Mouse (Mus musculus) hematopoietic stem cell, adult 5-6 weeks (primary cell): Measurements from ENCODE around the gene Capn12. TPM values are rescaled to one million over a fixed set of nuclear protein-coding genes. Genes with fewer than 3 reads are reported as not detected.

ENCODE experiments used
- ATAC-seq, 2 experiments: fragments of 125-278 bp in 1 of 2; replicated peaks in 1 of 2; 2 replicates each; pipeline ENCODE4 v1.8.0; 2016 to 2017; ENCODE audit warnings: inconsistent platforms in 2 of 2, mild to moderate bottlenecking in 2 of 2, moderate number of reproducible peaks in 2 of 2, low read depth in 1 of 2, moderate TSS enrichment in 1 of 2; ENCODE audit not compliant: low FRiP score in 2 of 2, poor library complexity in 2 of 2, severe bottlenecking in 2 of 2, insufficient read depth in 1 of 2, low TSS enrichment in 1 of 2
- total RNA-seq: library from RNA; stranded (forward); fragments of 172-1452, 232-1000 nt; gene quantifications from 2 replicates; pipeline ENCODE4 v1.2.3, GENCODE M21; 2017

Gene Capn12
- total RNA-seq, 1 experiment from 2014 or later = not detected

- no peak for ATAC-seq
These were observed 49.9 kb downstream of the Capn12 start for GRCm38 (mm10) chr7:28931032-28931694.

DNA sequence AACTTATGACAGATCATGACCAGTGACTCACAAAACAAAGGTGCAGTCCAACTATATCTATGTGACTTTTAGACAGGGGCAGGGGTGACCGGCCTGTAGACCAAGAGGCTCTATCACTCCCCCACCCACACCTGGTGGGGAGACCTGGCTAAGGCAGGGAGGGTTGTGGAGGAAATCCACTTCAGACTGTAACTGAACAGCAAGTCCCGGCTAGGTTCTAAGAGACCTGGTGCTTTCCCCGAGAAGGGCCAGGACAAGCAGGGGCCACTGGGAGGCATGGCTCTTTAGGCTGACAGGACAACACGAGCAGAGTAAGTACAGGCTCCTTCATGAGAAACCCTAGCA is 50.4 kb downstream of the Capn12 start:
- no peak for ATAC-seq

DNA sequence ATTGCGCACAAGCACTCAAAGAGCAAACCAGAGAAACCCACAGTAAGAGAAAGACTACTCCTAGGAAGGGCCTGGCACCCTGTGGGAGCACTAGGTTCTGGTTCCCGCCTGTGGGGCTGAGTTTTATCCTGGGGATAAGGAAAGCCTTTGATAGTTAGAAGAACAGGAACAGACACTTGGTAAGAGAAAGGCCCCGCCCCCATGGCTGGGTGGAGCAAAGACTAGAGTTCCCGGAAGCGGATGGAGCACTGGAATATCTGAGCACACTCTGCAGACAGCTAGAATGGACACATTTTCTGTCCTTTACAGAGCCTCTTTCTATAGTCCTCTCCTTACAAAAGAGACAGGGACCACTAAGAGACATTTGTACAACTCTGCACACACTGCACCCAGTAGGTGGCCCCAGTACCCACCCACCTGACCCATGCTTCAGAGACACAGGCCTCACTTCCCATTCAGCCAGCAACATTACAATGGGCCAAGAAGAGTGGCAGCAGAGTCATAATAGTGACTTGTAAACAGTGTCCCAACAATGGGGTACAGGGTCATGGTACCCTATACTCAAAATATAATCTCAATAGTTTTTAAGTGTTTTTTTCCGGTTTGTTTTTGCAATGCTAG is 51.3 kb downstream of the Capn12 start:
- ATAC-seq = no peak

GRCm38 (mm10) chr7:28933825-28934224 is 52.6 kb downstream of the Capn12 start:
- no peak for ATAC-seq

DNA sequence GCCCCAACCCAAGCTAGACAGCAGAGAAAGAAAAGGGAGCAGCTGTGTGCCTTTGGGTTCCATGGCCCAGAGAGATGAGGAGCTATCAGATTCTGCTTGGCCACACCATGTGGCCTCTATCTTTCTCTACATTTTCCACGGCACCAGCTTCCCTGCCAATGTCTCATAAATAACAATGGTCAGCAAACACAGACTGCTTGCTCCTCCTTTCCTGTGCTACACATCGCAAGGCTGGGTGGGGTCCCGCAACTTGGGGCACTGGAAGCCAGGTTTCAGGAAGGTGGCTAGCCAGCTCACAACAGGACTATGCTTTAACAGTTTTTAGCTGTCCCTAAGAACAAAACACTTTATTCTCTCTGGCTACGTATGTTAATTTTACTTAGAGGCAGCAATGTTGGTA is 55.6 kb downstream of the Capn12 start:
- ATAC-seq = no peak

DNA sequence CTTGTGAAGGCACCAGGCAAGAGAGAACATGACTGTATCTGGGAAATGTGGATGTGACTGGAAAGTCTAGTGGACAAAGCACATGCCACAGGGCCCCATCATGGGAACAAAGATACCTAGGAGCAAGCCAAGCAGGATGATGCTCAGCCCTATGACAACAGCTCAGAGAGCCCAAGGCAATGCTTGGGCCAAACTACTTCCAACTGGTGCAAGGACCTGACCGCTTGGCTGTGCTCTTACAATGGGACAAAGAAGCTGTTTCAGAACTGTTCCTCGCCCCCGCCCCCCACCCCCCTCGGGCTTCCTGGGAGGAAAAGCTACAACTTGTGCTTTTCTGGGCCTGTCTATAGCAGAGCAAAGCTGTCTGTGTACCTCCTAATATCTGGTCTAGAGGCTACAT is 57.4 kb downstream of the Capn12 start:
- no peak for ATAC-seq

GRCm38 (mm10) chr7:28939418-28940183 is 58.4 kb downstream of the Capn12 start:
- ATAC-seq = no peak

GRCm38 (mm10) chr7:28941129-28941528 is 59.9 kb downstream of the Capn12 start:
- ATAC-seq = no peak

DNA sequence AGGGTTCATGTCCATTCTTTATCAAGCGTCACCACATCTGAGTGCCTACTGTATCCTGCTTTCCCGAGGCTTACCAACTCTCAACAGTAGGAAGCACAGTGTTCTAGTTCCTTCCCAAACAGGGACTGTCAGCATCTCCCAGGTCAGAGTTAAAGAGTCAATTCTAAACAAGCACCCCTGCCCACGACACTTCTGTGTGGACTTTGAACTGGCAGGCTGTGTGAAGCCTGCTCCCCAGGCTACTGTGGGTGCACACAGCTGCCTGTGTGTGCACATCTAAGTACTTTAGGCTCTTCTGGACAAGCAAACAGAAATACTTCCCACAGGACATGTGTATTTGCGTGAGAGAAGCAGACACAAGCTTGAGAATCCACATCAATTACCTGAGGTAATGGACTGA is 60.3 kb downstream of the Capn12 start:
- ATAC-seq = no peak

Other genes starting within 250 kb of the Capn12 start
- not detected in 2 replicates for gene Fbxo27, start 188.6 kb upstream of the Capn12 start, total RNA-seq
- gene Fbxo17, start 164.6 kb upstream of the Capn12 start, total RNA-seq = 1.1 and 2.1 TPM in 2 replicates
- 26.3 and 31.4 TPM in 2 replicates for gene Mrps12, start 139.6 kb upstream of the Capn12 start, total RNA-seq
- 5.9 and 10.6 TPM in 2 replicates for gene Sars2, start 139.4 kb upstream of the Capn12 start, total RNA-seq
- not detected in 2 replicates for gene Ccer2, start 125.2 kb upstream of the Capn12 start, total RNA-seq
- 27.7 and 37.4 TPM in 2 replicates for gene Sirt2, start 114.7 kb upstream of the Capn12 start, total RNA-seq
- 12.4 and 13.1 TPM in 2 replicates for gene Nfkbib, start 113.9 kb upstream of the Capn12 start, total RNA-seq
- gene Rinl, start 92.5 kb upstream of the Capn12 start, total RNA-seq = 40.5 and 51.7 TPM in 2 replicates
- 340 and 427 TPM in 2 replicates for gene Hnrnpl, start 72.9 kb upstream of the Capn12 start, total RNA-seq
- 120 and 123 TPM in 2 replicates for gene Ech1, start 56.2 kb upstream of the Capn12 start, total RNA-seq
- gene Lgals4, start 47.6 kb upstream of the Capn12 start, total RNA-seq = 16.7 and 16.8 TPM in 2 replicates
- not detected in 2 replicates for gene Lgals7, start 17.6 kb upstream of the Capn12 start, total RNA-seq
- gene Actn4, start 80.9 kb downstream of the Capn12 start, total RNA-seq = 38.5 and 43.5 TPM in 2 replicates
- gene Eif3k, start 100.4 kb downstream of the Capn12 start, total RNA-seq = 321 and 414 TPM in 2 replicates
- gene Map4k1, start 100.6 kb downstream of the Capn12 start, total RNA-seq = 63.0 and 69.6 TPM in 2 replicates
- 0.19 and 0.25 TPM in 2 replicates for gene Ryr1, start 243.8 kb downstream of the Capn12 start, total RNA-seq